Mouse (Mus musculus) cerebellum, adult 18-20 months (tissue): ENCODE data around the gene Pgs1.

ENCODE experiments used
- DNase-seq, 2 experiments: peaks; one replicate each; pipeline ENCODE4 v3.0.0; 2021

The Pgs1 gene

DNA sequence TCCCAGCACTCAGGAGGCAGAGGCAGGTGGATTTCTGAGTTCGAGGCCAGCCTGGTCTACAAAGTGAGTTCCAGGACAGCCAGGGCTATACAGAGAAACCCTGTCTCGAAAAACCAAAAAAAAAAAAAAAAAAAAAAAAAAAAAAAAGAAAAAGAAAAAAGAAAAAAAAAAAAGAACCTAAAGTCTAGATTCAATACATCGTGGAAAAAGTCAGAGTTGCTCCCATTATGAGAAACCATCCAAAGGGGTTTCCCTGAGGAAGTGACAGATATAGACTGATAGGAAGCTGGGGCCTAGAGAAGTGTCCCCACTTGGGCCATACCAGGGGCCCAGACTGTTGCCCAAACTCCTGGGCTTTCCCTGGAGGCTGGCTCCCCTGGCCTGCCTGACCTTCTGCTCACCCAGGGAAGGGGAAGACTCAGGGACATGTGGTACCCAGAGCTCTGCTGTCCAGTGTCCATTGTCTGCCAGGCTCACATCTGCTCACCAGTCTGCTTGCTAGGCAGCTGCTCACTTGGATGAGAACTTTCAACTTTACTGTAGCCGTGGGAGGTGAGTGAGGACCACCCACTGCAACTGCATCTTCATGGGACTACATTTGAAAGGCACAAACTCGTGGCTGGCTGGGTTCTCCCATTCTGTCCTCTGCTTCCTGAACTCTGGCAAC, 8.3 kb upstream of the Pgs1 start:
- DNase-seq, result no peak

DNA sequence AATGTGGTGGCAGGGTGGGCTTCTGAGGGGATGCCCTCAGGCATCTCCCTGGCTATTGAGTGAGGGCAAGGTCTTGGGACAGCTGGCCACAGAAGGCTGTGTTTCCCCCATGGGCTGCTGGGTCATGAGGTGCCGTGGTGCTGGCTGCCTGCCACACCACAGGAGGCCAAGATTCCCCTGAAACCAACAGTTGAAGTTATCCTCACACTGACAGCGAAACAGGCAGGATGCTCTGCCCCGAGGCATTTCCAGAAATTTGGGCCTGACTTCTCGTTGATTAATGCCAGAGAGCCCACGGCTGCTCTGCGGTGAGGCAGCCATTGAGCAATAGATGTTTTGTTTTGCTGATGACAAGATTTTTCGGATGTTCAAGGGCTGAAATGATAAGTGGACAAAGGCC, 6.7 kb upstream of the Pgs1 start:
- DNase-seq, result no peak

DNA sequence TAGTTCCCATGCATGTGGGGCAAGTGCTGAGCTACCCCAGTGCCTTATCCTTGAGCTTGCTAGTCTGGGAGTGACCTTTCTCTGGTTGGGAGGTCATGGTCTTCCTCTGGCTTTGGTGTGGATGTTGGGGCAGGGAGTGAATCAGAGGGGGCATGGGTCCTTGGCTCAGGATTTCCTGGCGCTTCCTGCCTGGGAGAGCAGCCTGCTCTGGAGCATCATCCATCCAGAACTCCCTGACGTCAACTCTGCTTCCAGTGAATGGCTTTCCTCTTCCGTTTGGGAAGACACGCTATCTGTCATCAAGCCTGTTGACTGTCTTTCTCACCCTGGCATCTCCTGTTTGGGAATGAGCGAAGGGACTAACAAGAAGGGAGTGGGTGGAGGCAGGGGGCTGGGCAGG, 3.7 kb upstream of the Pgs1 start:
- DNase-seq, result no peak

DNA sequence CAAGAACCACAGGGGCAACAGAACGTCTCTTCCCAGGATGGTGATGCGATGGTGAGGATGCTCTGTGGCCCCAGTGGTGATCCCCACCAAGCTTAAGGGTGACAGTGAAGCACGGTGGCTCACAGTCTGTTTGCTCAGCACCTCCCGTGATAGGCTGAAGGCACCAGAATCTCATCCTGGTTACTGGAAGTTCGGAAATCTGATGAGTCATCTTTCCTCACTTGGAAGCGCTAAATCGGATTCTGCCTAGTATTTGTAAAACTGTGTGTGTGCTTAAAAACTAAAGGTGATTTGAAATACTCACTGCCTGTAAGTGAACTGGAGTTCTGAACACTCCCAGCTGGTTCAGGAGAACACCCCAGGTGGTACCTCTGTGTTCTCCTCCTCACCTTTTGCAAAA, 2.3 kb upstream of the Pgs1 start:
- no peak for DNase-seq

GRCm38 (mm10) chr11:117987032-117987451, 950 bp downstream of the Pgs1 start:
- DNase-seq, result no peak

DNA sequence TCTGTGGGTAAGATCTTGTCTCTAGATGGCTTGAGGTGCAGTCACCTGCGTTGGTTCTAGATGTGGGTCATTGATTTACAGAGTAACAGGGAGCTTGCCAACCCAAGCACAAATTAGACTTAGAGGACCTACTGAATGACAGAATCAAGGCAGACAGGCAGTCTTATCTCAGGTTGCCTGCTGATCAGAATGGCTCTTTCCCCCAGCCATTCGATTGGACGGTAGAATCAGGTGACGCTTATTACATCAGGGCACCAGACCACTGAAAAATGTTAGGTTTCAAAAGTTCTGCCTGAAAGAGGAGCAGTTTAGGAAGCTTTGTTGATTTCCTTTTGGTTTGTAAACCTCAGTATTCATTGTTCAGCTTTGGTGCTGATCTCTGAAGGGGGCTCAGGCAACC, 1.9 kb downstream of the Pgs1 start:
- no peak for DNase-seq

- DNase-seq, result no peak
These were observed 3.1 kb downstream of the Pgs1 start for GRCm38 (mm10) chr11:117989241-117989640.

DNA sequence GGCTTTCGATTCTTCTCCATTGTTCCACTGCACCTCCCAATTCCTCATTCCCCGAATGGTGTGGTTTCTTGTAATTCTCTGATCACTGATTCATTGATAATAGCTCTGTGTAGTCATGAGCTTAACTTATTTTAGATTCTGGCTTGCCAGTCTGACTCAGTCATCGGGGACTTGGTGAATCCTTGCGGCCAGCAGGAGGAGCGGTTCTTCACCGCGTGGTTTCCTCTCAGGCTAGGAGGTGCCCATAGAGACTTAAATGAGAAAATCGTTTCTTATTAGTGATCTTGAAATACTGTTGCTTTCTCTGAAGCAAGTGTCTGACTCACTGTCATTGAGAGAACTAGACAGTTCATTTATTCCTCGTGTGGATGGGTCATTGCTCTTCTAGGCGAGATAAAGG, 3.8 kb downstream of the Pgs1 start:
- no peak for DNase-seq

- no peak for DNase-seq
These were observed 5.7 kb downstream of the Pgs1 start for GRCm38 (mm10) chr11:117991502-117992470.

- DNase-seq, result no peak
These were observed 7.4 kb downstream of the Pgs1 start for GRCm38 (mm10) chr11:117993190-117994175.

- DNase-seq, result no peak
These were observed 8.4 kb downstream of the Pgs1 start for GRCm38 (mm10) chr11:117994250-117995057.

- DNase-seq, result no peak
These were observed 9.2 kb downstream of the Pgs1 start for GRCm38 (mm10) chr11:117995255-117995654.

DNA sequence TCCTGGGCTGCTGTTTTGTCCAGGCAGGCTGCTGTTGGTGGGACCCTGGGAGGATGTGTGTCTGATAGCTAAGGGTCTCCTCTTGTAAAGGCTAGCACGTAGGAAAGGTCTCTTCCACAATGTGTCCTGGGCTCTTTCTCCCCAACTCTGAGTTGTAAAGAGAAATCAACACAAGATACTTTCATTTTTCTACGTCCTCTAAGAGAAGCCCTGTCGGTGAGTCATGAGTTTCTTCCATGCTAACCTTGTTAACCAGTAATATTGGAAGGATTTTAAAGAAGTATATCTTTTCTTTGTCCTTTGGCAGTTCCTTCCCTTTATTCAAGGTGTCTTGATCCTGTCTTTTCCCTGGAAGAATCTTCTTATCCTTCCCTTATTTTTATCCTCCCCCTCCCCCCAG, 9.6 kb downstream of the Pgs1 start:
- no peak for DNase-seq

GRCm38 (mm10) chr11:117996066-117996465, 10.0 kb downstream of the Pgs1 start:
- no peak for DNase-seq

GRCm38 (mm10) chr11:117997085-117997484, 11.0 kb downstream of the Pgs1 start:
- DNase-seq, result no peak

GRCm38 (mm10) chr11:117998356-117998755, 12.3 kb downstream of the Pgs1 start:
- no peak for DNase-seq

- no peak for DNase-seq
These were observed 13.3 kb downstream of the Pgs1 start for GRCm38 (mm10) chr11:117999260-117999934.

DNA sequence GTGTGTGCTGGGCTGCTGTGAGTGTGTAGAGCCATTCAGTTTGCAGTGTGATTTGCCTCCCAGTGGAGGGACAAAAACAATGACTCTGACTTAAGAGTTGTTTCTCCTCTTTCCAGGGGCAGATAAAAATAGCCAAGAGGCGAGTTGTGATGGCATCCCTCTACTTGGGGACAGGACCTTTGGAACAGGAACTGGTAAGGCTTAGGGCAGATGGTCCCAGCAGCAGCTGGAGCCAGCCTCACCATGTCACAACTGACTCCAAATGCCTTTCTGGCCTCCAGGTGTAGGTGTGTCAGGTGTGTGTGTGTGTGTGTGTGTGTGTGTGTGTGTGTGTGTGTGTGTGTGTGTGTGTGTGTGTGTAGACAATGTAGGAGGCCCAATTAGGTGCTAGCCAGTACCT, 14.0 kb downstream of the Pgs1 start:
- DNase-seq, result no peak

- DNase-seq, result no peak
These were observed 14.6 kb downstream of the Pgs1 start for GRCm38 (mm10) chr11:118000565-118001215.

- DNase-seq, result no peak
These were observed 17.1 kb downstream of the Pgs1 start for GRCm38 (mm10) chr11:118003176-118003575.

DNA sequence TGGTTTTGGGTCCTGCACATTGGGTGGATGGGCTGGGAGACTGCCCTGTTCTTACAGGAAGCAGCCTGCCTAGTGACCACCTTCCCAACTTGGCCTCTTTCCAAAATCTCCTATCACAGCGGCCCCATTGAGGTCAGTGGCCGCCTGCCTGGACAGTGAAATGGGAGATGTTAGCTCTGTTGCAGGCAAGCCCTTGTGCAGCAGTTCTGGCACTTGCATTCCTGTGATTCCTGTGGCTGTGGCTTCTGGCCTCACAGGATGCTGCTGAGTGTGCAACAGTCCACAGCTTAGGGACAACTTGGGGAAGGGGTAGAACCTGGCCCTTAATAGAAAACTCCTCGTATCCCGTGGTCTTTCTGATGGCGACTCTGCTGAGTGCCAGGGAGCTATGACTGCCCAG, 17.6 kb downstream of the Pgs1 start:
- no peak for DNase-seq
